Mouse (Mus musculus) liver, adult 2 months (tissue): ENCODE measurements around the gene Aim2. TPM values are rescaled to one million over a fixed set of nuclear protein-coding genes. Genes with fewer than 3 reads are reported as not detected.
A peak's percentile ranks its signal among the peaks of the same experiment; 100 is the strongest.
"Not testable (repeated sequence)": the region's sequence is repeated elsewhere in the genome, so short reads cannot be mapped to it uniquely, and the experiment has no call there.

Experiments used
- DNase-seq: peaks from one replicate; pipeline ENCODE4 v3.0.0-alpha.2; 2011; ENCODE audit warnings: low read depth, low spot score; ENCODE audit errors: extremely low read depth
- H3K27ac ChIP-seq: fragments of 200-500 bp; replicated peaks from 2 replicates; pipeline ENCODE4 v1.5.1; 2012; ENCODE audit warnings: low read depth, mild to moderate bottlenecking, control low read depth, inconsistent platforms, low read length; ENCODE audit not compliant: insufficient read depth
- H3K27me3 ChIP-seq: fragments of 200-500 bp; 2 replicates; pipeline ENCODE4 v1.6.1; 2012; ENCODE audit warnings: mild to moderate bottlenecking, moderate library complexity, low read length, inconsistent platforms; ENCODE audit not compliant: control insufficient read depth, insufficient read depth
- H3K36me3 ChIP-seq: fragments of 200-500 bp; 2 replicates; pipeline ENCODE4 v1.6.1; 2012; ENCODE audit warnings: low read length, inconsistent platforms; ENCODE audit not compliant: control insufficient read depth, insufficient read depth
- H3K4me1 ChIP-seq: fragments of 200-500 bp; 2 replicates; pipeline ENCODE4 v1.6.1; 2011; ENCODE audit warnings: low read length; ENCODE audit not compliant: control insufficient read depth, insufficient read depth
- H3K4me3 ChIP-seq: fragments of 200-500 bp; 2 replicates; pipeline ENCODE4 v1.5.1; 2011; ENCODE audit warnings: low read depth, mild to moderate bottlenecking, control low read depth, low read length, moderate library complexity; ENCODE audit not compliant: insufficient read depth
- H3K79me2 ChIP-seq: fragments of 200-500 bp; 2 replicates; pipeline ENCODE4 v1.6.1; 2012; ENCODE audit warnings: inconsistent platforms, mild to moderate bottlenecking, low read length, moderate library complexity; ENCODE audit not compliant: control insufficient read depth, insufficient read depth
- H3K9ac ChIP-seq: fragments of 200-500 bp; 2 replicates; pipeline ENCODE4 v1.6.1; 2012; ENCODE audit warnings: low read depth, mild to moderate bottlenecking, control low read depth, inconsistent platforms, low read length
- CTCF ChIP-seq: fragments of 200-500 bp; IDR thresholded peaks from 2 replicates; pipeline ENCODE4 v1.5.1; 2011; ENCODE audit warnings: low read depth, low read length, control low read depth
- POLR2A ChIP-seq: fragments of 200-500 bp; IDR thresholded peaks from 2 replicates; pipeline ENCODE4 v1.6.1; 2011; ENCODE audit warnings: low read length, control low read depth; ENCODE audit not compliant: insufficient read depth; ENCODE audit errors: extremely low read depth
- WGBS: fragments of 180-500 bp; shearing (Covaris S2); methylation state at CpG from one replicate; pipeline ENCODE4 v1.1.7; 2018; 5-methylcytosine and 5-hydroxymethylcytosine counted together
- polyA plus RNA-seq: library from polyadenylated mRNA; depleted of rRNA; stranded (reverse); fragments of >200 nt; gene quantifications from 2 replicates; pipeline ENCODE4 v1.2.3, GENCODE M21; 2012
- total RNA-seq: library from RNA; depleted of rRNA; stranded (reverse); fragments of >200 nt; gene quantifications from 2 replicates; pipeline ENCODE4 v1.2.3, GENCODE M21; 2014

Aim2 gene
- total and polyA plus RNA-seq, 2 experiments: 0.44 to 3.0 TPM

DNA sequence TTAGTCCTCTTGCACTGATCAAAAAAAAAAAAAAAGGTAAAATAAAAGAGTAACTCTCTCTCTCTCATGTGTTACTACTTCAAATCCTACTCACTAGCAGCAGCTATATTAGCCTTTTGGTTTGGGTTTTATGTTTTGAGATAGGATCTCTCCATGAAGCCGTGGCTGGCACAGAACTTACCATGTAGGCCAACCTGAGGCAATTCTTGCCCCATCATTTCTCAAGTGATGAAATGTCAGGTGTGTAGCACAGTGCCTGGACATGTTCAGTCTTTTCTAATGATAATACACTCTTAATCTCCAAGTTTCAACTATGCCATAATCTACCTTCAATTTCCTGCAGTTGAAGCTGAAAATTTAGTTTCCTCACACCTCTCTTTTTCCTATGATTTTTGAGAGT lies 92.4 kb downstream of the Aim2 start:
- WGBS: 72% methylated on average over 1 of the region's 1 CpGs
- H3K27ac ChIP-seq: no peak overlapping the region
- H3K4me1 ChIP-seq: no peaks in the 10 kb centered on the region
- H3K36me3 ChIP-seq: no peaks in the 10 kb centered on the region
- H3K4me3 ChIP-seq: no peak overlapping the region
- no peak overlapping the region for H3K9ac ChIP-seq
- H3K27me3 ChIP-seq: no peaks in the 10 kb centered on the region
- no peak for DNase-seq
- TF ChIP-seq CTCF (no peak), POLR2A (no peak)
- no peaks in the 10 kb centered on the region for H3K79me2 ChIP-seq

GRCm38 (mm10) chr1:173447067-173447466 lies 96.4 kb downstream of the Aim2 start:
- H3K79me2 ChIP-seq: no peaks in the 10 kb centered on the region
- no peaks in the 10 kb centered on the region for H3K36me3 ChIP-seq
- no peak for DNase-seq
- no peak for TF ChIP-seq CTCF
- H3K27ac ChIP-seq: no peak overlapping the region
- WGBS: 65% methylated on average over 4 of the region's 4 CpGs
- H3K27me3 ChIP-seq: no peaks in the 10 kb centered on the region
- no peak overlapping the region for H3K9ac ChIP-seq
- no peaks in the 10 kb centered on the region for H3K4me1 ChIP-seq
- H3K4me3 ChIP-seq: no peak overlapping the region

- TF ChIP-seq POLR2A (no peak), CTCF (no peak)
- no peaks in the 10 kb centered on the region for H3K4me1 ChIP-seq
- H3K9ac ChIP-seq: no peak overlapping the region
- DNase-seq: no peak
- 87% methylated on average over 4 of the region's 4 CpGs for WGBS
- H3K27ac ChIP-seq: no peak overlapping the region
- H3K27me3 ChIP-seq: no peaks in the 10 kb centered on the region
- no peaks in the 10 kb centered on the region for H3K79me2 ChIP-seq
- no peak overlapping the region for H3K4me3 ChIP-seq
- no peaks in the 10 kb centered on the region for H3K36me3 ChIP-seq
Measured at GRCm38 (mm10) chr1:173450621-173451020, 99.9 kb downstream of the Aim2 start.

DNA sequence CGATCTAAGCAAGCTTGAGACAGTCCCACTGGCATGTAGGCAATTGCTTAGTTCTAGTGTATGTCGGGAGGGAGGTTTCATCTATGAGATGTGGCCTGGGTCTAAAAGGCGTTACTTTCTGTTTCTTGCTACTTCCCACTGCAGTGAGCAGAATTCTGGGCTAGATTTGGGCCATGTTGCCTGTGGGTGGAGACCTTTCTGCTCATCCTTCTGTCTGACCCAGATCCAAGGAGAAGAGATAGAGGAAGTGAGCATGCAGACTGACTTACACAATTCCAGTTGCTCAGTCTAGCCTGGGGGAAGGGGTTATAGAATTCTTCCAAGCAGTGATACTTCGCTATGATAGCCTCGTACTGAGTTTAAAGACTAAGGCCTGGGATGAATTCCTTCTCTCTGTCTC lies 101.0 kb downstream of the Aim2 start:
- peak; percentile 36 for DNase-seq
- Histone ChIP-seq H3K4me1 (no peaks in the 10 kb centered on the region), H3K4me3 (no peak overlapping the region), H3K27me3 (no peaks in the 10 kb centered on the region), H3K36me3 (no peaks in the 10 kb centered on the region), H3K27ac (no peak overlapping the region), H3K79me2 (no peaks in the 10 kb centered on the region), H3K9ac (no peak overlapping the region)
- TF ChIP-seq POLR2A: no peak
- TF ChIP-seq CTCF: no peak
- WGBS: 87% methylated on average over 5 of the region's 5 CpGs

DNA sequence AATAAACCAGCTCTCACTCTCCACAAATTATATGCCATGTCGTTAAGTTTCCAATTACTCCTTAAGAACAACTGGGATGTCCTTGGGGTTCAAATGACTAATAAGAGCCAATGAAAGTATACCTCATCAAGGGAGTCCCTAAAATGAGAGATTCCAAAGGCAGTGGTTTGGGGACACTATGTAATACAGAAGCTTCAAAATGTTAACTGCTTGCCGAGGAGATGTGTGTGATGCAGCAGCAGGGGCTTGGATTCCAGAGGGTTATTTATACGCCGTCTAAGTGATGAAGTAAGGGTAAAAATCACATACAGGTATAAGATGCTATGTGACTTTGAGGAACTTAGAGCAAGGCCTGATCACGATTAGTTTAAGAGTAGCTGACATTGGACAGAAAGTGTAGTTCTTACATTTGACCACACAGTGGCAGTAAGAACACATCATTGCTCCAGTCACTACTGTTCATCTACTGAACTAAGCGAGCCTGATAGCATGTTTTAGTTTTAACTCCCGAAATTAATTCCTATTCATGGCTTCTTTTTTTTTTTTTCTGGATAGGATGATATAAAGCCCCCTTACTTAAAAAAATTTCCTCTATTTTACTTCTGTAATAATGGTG lies 105.6 kb downstream of the Aim2 start:
- Histone ChIP-seq H3K27me3 (no peaks in the 10 kb centered on the region), H3K27ac (no peak overlapping the region), H3K36me3 (no peaks in the 10 kb centered on the region), H3K79me2 (no peaks in the 10 kb centered on the region), H3K4me3 (no peak overlapping the region), H3K4me1 (no peaks in the 10 kb centered on the region), H3K9ac (no peak overlapping the region)
- DNase-seq: peak; percentile 37
- WGBS: 47% methylated on average over 7 of the region's 7 CpGs
- TF ChIP-seq POLR2A (no peak), CTCF (peak; percentile 62)

- Histone ChIP-seq H3K27ac (no peak overlapping the region), H3K4me3 (no peak overlapping the region), H3K27me3 (no peaks in the 10 kb centered on the region), H3K36me3 (no peaks in the 10 kb centered on the region), H3K79me2 (no peaks in the 10 kb centered on the region), H3K4me1 (no peaks in the 10 kb centered on the region), H3K9ac (no peak overlapping the region)
- 40% methylated on average over 5 of the region's 5 CpGs for WGBS
- DNase-seq: peak; percentile 51
- TF ChIP-seq POLR2A (no peak), CTCF (no peak)
Measured at GRCm38 (mm10) chr1:173456761-173457160, 106.1 kb downstream of the Aim2 start.

DNA sequence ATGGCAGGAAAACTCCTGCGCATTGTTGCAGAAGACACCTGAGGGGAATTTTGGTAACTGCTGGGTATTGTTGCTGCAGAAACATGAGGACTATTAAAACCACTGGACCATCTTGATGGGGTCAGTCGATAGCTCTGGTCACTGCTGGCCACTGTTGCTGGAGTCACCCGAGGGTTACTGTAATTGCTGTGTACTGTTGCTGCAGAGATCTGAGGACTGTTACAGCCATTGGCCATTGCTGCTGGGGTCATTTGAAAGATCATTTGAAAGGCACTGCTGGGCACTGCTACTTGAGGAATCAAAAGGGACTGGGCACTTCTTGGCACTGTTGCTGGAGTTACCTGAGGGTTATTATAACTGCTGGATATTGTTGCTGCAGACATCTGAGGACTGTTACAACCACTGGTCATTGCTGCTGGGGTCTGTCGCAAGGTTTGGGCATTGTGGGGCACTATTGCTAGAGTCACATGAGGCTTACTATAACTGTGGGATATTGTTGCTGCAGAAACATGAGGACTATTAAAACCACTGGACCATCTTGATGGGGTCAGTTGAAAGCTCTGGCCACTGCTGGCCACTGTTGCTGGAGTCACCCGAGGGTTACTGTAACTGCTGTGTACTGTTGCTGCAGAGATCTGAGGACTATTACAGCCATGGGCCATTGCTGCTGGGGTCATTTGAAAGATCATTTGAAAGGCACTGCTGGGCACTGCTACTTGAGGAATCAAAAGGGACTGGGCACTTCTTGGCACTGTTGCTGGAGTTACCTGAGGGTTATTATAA lies 129.9 kb downstream of the Aim2 start:
- H3K27ac ChIP-seq, DNase-seq, H3K27me3 ChIP-seq, H3K4me1 ChIP-seq, H3K79me2 ChIP-seq, H3K36me3 ChIP-seq, H3K4me3 ChIP-seq, H3K9ac ChIP-seq: not testable (repeated sequence)
- 88% methylated on average over 5 of the region's 5 CpGs for WGBS

DNA sequence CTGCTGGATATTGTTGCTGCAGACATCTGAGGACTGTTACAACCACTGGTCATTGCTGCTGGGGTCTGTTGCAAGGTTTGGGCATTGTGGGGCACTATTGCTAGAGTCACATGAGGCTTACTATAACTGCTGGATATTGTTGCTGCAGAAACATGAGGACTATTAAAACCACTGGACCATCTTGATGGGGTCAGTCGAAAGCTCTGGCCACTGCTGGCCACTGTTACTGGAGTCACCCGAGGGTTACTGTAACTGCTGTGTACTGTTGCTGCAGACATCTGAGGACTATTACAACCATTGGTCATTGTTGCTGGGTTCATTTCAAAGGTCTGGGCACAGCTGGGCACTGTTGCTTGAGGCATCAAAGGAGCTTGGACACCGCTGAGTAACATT lies 130.5 kb downstream of the Aim2 start:
- not testable (repeated sequence) for H3K9ac ChIP-seq, H3K4me3 ChIP-seq, H3K27me3 ChIP-seq, H3K79me2 ChIP-seq, H3K36me3 ChIP-seq, H3K27ac ChIP-seq, DNase-seq, H3K4me1 ChIP-seq
- 82% methylated on average over 3 of the region's 3 CpGs for WGBS
